Mouse (Mus musculus): ENCODE results near the gene Fkbp9. TPM values are rescaled to one million over a fixed set of nuclear protein-coding genes. Genes with fewer than 3 reads are reported as not detected.

Fkbp9 gene
- polyA plus RNA-seq (2016; fragmentation: Nextera tagmentation; extraction: Ambion mirVana), result 58.4 and 63.8 TPM in 2 replicates

- Histone ChIP-seq H3K36me3 (replicated peaks) (peaks cover 18% of the 10 kb centered on the region), H3K27ac (peak within 1 kb of the TSS; percentile 90), H3K27me3 (ENCODE audit: poor library complexity, severe bottlenecking) (peaks cover 6% of the 10 kb centered on the region; the same call in 1 of the 2 replicates), H3K9me3 (no peaks in the 10 kb centered on the region), H3K4me1 (peaks cover 16% of the 10 kb centered on the region), H3K4me3 (peak within 1 kb of the TSS; percentile 72)
- peak; percentile 80 for DNase-seq (ENCODE audit: extremely low spot score, low spot score)
- under 1% methylated on average over 58 of the region's 58 CpGs for WGBS
Observed at GRCm38 (mm10) chr6:56831697-56832406, at the start of gene Fkbp9. Gene Fkbp9, plus strand, starts transcription at chr6:56832059.

GRCm38 (mm10) chr6:56783561-56784272, 48.1 kb upstream of the Fkbp9 start:
- DNase-seq (ENCODE audit: extremely low spot score, low spot score), result no peak
- WGBS, result 92% methylated on average over 4 of the region's 4 CpGs
- Histone ChIP-seq H3K4me3 (no peak overlapping the region), H3K9me3 (no peaks in the 10 kb centered on the region), H3K36me3 (replicated peaks) (peaks cover 96% of the 10 kb centered on the region), H3K27ac (no peak overlapping the region), H3K27me3 (ENCODE audit: poor library complexity, severe bottlenecking) (no peaks in the 10 kb centered on the region), H3K4me1 (no peaks in the 10 kb centered on the region)

- H3K4me1 ChIP-seq, result no peaks in the 10 kb centered on the region
- no peak for DNase-seq (ENCODE audit: extremely low spot score, low spot score)
- H3K9me3 ChIP-seq, result no peaks in the 10 kb centered on the region
- H3K36me3 ChIP-seq (replicated peaks), result peaks cover 91% of the 10 kb centered on the region
- 92% methylated on average over 5 of the region's 5 CpGs for WGBS
- H3K4me3 ChIP-seq, result no peak overlapping the region
- H3K27ac ChIP-seq, result no peak overlapping the region
- H3K27me3 ChIP-seq (ENCODE audit: poor library complexity, severe bottlenecking), result no peaks in the 10 kb centered on the region
Observed at GRCm38 (mm10) chr6:56785068-56785467, 46.8 kb upstream of the Fkbp9 start.

GRCm38 (mm10) chr6:56787668-56788067, 44.2 kb upstream of the Fkbp9 start:
- 93% methylated on average over 2 of the region's 2 CpGs for WGBS
- H3K36me3 ChIP-seq (replicated peaks), result peaks cover 86% of the 10 kb centered on the region

GRCm38 (mm10) chr6:56789336-56789735, 42.5 kb upstream of the Fkbp9 start:
- 93% methylated on average over 3 of the region's 3 CpGs for WGBS
- Histone ChIP-seq H3K27ac (no peak overlapping the region), H3K36me3 (replicated peaks) (peaks cover 86% of the 10 kb centered on the region), H3K4me1 (no peaks in the 10 kb centered on the region), H3K4me3 (no peak overlapping the region), H3K9me3 (0 out of 2 replicates have a peak, but pooled peaks cover 6% of the 10 kb centered on the region), H3K27me3 (ENCODE audit: poor library complexity, severe bottlenecking) (no peaks in the 10 kb centered on the region)
- DNase-seq (ENCODE audit: extremely low spot score, low spot score), result no peak

More at GRCm38 (mm10) chr6:56787668-56788067, 44.2 kb upstream of the Fkbp9 start:
- H3K27me3 ChIP-seq (ENCODE audit: poor library complexity, severe bottlenecking), result no peaks in the 10 kb centered on the region
- no peaks in the 10 kb centered on the region for H3K4me1 ChIP-seq
- H3K27ac ChIP-seq, result no peak overlapping the region
- 0 out of 2 replicates have a peak, but pooled peaks cover 2% of the 10 kb centered on the region for H3K9me3 ChIP-seq
- DNase-seq (ENCODE audit: extremely low spot score, low spot score), result no peak
- no peak overlapping the region for H3K4me3 ChIP-seq

GRCm38 (mm10) chr6:56794834-56795233, 37.0 kb upstream of the Fkbp9 start:
- no peak overlapping the region for H3K27ac ChIP-seq
- H3K27me3 ChIP-seq (ENCODE audit: poor library complexity, severe bottlenecking), result no peaks in the 10 kb centered on the region
- peaks cover 27% of the 10 kb centered on the region for H3K4me1 ChIP-seq
- DNase-seq (ENCODE audit: extremely low spot score, low spot score), result no peak
- 97% methylated on average over 5 of the region's 5 CpGs for WGBS
- 0 out of 2 replicates have a peak, but pooled peaks cover 6% of the 10 kb centered on the region for H3K9me3 ChIP-seq
- H3K36me3 ChIP-seq (replicated peaks), result peaks cover 35% of the 10 kb centered on the region
- H3K4me3 ChIP-seq, result peak overlapping the region; percentile 79

- Histone ChIP-seq H3K4me3 (peak overlapping the region; percentile 79), H3K27me3 (ENCODE audit: poor library complexity, severe bottlenecking) (no peaks in the 10 kb centered on the region), H3K36me3 (replicated peaks) (peaks cover 28% of the 10 kb centered on the region), H3K9me3 (0 out of 2 replicates have a peak, but pooled peaks cover 6% of the 10 kb centered on the region), H3K27ac (peak overlapping the region; percentile 99), H3K4me1 (peaks cover 27% of the 10 kb centered on the region)
- WGBS, result 18% methylated on average over 8 of the region's 8 CpGs
- DNase-seq (ENCODE audit: extremely low spot score, low spot score), result no peak
Observed at GRCm38 (mm10) chr6:56796232-56796631, 35.6 kb upstream of the Fkbp9 start.

GRCm38 (mm10) chr6:56796668-56797141, 35.2 kb upstream of the Fkbp9 start:
- under 1% methylated on average over 16 of the region's 16 CpGs for WGBS
- H3K27ac ChIP-seq, result peak overlapping the region; percentile 99
- no peaks in the 10 kb centered on the region for H3K27me3 ChIP-seq (ENCODE audit: poor library complexity, severe bottlenecking)
- H3K36me3 ChIP-seq (replicated peaks), result peaks cover 24% of the 10 kb centered on the region
- peaks cover 27% of the 10 kb centered on the region for H3K4me1 ChIP-seq
- 0 out of 2 replicates have a peak, but pooled peaks cover 6% of the 10 kb centered on the region for H3K9me3 ChIP-seq
- DNase-seq (ENCODE audit: extremely low spot score, low spot score), result peak; percentile 24
- H3K4me3 ChIP-seq, result peak overlapping the region; percentile 79

- H3K27ac ChIP-seq, result peak within 1 kb of the TSS; percentile 99
- DNase-seq (ENCODE audit: extremely low spot score, low spot score), result peak; percentile 93
- peak within 1 kb of the TSS; percentile 79 for H3K4me3 ChIP-seq
- H3K4me1 ChIP-seq, result peaks cover 27% of the 10 kb centered on the region
- peaks cover 16% of the 10 kb centered on the region for H3K36me3 ChIP-seq (replicated peaks)
- 0 out of 2 replicates have a peak, but pooled peaks cover 5% of the 10 kb centered on the region for H3K9me3 ChIP-seq
- under 1% methylated on average over 96 of the region's 98 CpGs for WGBS
- no peaks in the 10 kb centered on the region for H3K27me3 ChIP-seq (ENCODE audit: poor library complexity, severe bottlenecking)
Observed at GRCm38 (mm10) chr6:56797311-56798151, 34.3 kb upstream of the Fkbp9 start, which contains the start of gene Kbtbd2. Gene Kbtbd2, minus strand, starts transcription at chr6:56797813.

- Histone ChIP-seq H3K4me1 (peaks cover 27% of the 10 kb centered on the region), H3K27ac (peak overlapping the region; percentile 99), H3K27me3 (ENCODE audit: poor library complexity, severe bottlenecking) (no peaks in the 10 kb centered on the region), H3K4me3 (peak overlapping the region; percentile 79), H3K36me3 (replicated peaks) (peaks cover 10% of the 10 kb centered on the region), H3K9me3 (no peaks in the 10 kb centered on the region)
- WGBS, result 22% methylated on average over 8 of the region's 8 CpGs
- DNase-seq (ENCODE audit: extremely low spot score, low spot score), result no peak
Observed at GRCm38 (mm10) chr6:56798152-56798465, 33.8 kb upstream of the Fkbp9 start.

GRCm38 (mm10) chr6:56805026-56805425, 26.8 kb upstream of the Fkbp9 start:
- H3K9me3 ChIP-seq, result no peaks in the 10 kb centered on the region
- H3K27ac ChIP-seq, result no peak overlapping the region
- no peak for DNase-seq (ENCODE audit: extremely low spot score, low spot score)
- no peaks in the 10 kb centered on the region for H3K27me3 ChIP-seq (ENCODE audit: poor library complexity, severe bottlenecking)
- H3K36me3 ChIP-seq (replicated peaks), result no peaks in the 10 kb centered on the region
- H3K4me3 ChIP-seq, result no peak overlapping the region
- WGBS, result 90% methylated on average over 4 of the region's 4 CpGs
- H3K4me1 ChIP-seq, result no peaks in the 10 kb centered on the region

- H3K27ac ChIP-seq, result no peak overlapping the region
- H3K36me3 ChIP-seq (replicated peaks), result no peaks in the 10 kb centered on the region
- H3K4me1 ChIP-seq, result no peaks in the 10 kb centered on the region
- H3K27me3 ChIP-seq (ENCODE audit: poor library complexity, severe bottlenecking), result no peaks in the 10 kb centered on the region
- no peak for DNase-seq (ENCODE audit: extremely low spot score, low spot score)
- WGBS, result 77% methylated on average over 2 of the region's 2 CpGs
- H3K4me3 ChIP-seq, result no peak overlapping the region
- H3K9me3 ChIP-seq, result no peaks in the 10 kb centered on the region
Observed at GRCm38 (mm10) chr6:56806195-56806594, 25.7 kb upstream of the Fkbp9 start.

All from forebrain, embryonic 10.5 days (tissue).